Mouse (Mus musculus) heart, adult 2 months (tissue): ENCODE measurements around the gene Lrrfip2. TPM values are rescaled to one million over a fixed set of nuclear protein-coding genes. Genes with fewer than 3 reads are reported as not detected.

Experiments
- DNase-seq, 2 experiments: peaks; one replicate each; pipeline ENCODE4 v3.0.0; 2021
- H3K27ac ChIP-seq: fragments of 200-600 bp; 2 replicates; pipeline ENCODE4 v1.8.1; 2022
- H3K27me3 ChIP-seq: fragments of 200-500 bp; 2 replicates; pipeline ENCODE4 v1.6.1; 2012; ENCODE audit warnings: mild to moderate bottlenecking, low read length, inconsistent platforms, mixed read lengths; ENCODE audit not compliant: control insufficient read depth, insufficient read depth
- H3K36me3 ChIP-seq: fragments of 200-500 bp; 2 replicates; pipeline ENCODE4 v1.6.1; 2012; ENCODE audit warnings: low read length, inconsistent platforms; ENCODE audit not compliant: control insufficient read depth, insufficient read depth
- H3K4me1 ChIP-seq: fragments of 200-500 bp; 2 replicates; pipeline ENCODE4 v1.6.1; 2011; ENCODE audit warnings: low read length; ENCODE audit not compliant: control insufficient read depth, insufficient read depth
- H3K4me3 ChIP-seq: fragments of 200-600 bp; 2 replicates; pipeline ENCODE4 v1.8.1; 2022
- H3K79me2 ChIP-seq: fragments of 200-500 bp; replicated peaks from 2 replicates; pipeline ENCODE4 v1.6.1; 2012; ENCODE audit warnings: mild to moderate bottlenecking, inconsistent platforms, low read length, moderate library complexity, mixed read lengths; ENCODE audit not compliant: control insufficient read depth, insufficient read depth
- H3K9ac ChIP-seq: fragments of 200-500 bp; 2 replicates; pipeline ENCODE4 v1.6.1; 2012; ENCODE audit warnings: low read depth, mild to moderate bottlenecking, control low read depth, inconsistent platforms, low read length, mixed read lengths
- CTCF ChIP-seq: fragments of 200-600 bp; IDR thresholded peaks from 2 replicates; pipeline ENCODE4 v1.8.1; 2022; ENCODE audit warnings: antibody characterized with exemption, mild to moderate bottlenecking, moderate library complexity
- EP300 ChIP-seq: fragments of 200-500 bp; IDR thresholded peaks from 2 replicates; pipeline ENCODE4 v1.6.1; 2011; ENCODE audit warnings: low read depth, low read length, control low read depth; ENCODE audit not compliant: insufficient read depth
- POLR2A ChIP-seq: fragments of 200-500 bp; IDR thresholded peaks from 2 replicates; pipeline ENCODE4 v1.6.1; 2011; ENCODE audit warnings: mild to moderate bottlenecking, low read depth, low read length, control low read depth; ENCODE audit not compliant: insufficient read depth
- WGBS: fragments of 180-500 bp; shearing (Covaris S2); methylation state at CpG from one replicate; pipeline ENCODE4 v1.1.7; 2018; 5-methylcytosine and 5-hydroxymethylcytosine counted together
- intact Hi-C: fragments of 180-260 bp; cut with DNase I; formaldehyde crosslinking; loops from one replicate; pipeline ENCODE4 v1.15.1; 2025
- polyA plus RNA-seq: library from polyadenylated mRNA; depleted of rRNA; stranded (reverse); fragments of >200 nt; gene quantifications from 2 replicates; pipeline ENCODE4 v1.2.3, GENCODE M21; 2012
- total RNA-seq, 2 experiments: library from RNA; stranded (reverse); gene quantifications; 2 replicates each; pipeline ENCODE4 v1.2.3; 2021

Lrrfip2 gene
- total and polyA plus RNA-seq, 3 experiments, result 33.5 to 84.1 (median 83.6) TPM

DNA sequence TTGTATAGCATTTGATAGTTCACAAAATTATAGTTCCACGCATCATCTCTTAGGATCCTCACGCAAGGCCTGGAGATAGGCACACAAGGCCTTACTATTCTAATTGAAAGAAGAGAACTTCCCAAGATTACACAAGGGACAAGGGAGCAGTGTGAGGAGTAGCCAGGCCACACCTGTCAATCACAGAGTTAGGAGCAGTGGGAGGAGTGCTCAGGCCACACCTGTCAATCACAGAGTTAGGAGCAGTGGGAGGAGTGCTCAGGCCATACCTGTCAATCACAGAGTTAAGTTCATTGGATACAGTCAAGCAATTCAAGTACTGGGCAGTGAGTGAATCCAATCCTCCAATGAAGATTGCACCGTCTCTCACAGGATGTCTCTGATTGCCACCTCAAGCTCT is 17.0 kb upstream of the Lrrfip2 start:
- Histone ChIP-seq H3K79me2 (no peaks in the 10 kb centered on the region), H3K4me1 (no peaks in the 10 kb centered on the region; the same call in 1 of the 2 replicates), H3K36me3 (no peaks in the 10 kb centered on the region), H3K27me3 (no peaks in the 10 kb centered on the region), H3K9ac (no peak overlapping the region), H3K27ac (no peak overlapping the region), H3K4me3 (no peak overlapping the region)
- no peak for TF ChIP-seq POLR2A
- no peak for TF ChIP-seq CTCF
- TF ChIP-seq EP300, result no peak
- intact Hi-C loops, result no loop called here
- 93% methylated on average over 3 of the region's 3 CpGs for WGBS
- DNase-seq, result no peak

DNA sequence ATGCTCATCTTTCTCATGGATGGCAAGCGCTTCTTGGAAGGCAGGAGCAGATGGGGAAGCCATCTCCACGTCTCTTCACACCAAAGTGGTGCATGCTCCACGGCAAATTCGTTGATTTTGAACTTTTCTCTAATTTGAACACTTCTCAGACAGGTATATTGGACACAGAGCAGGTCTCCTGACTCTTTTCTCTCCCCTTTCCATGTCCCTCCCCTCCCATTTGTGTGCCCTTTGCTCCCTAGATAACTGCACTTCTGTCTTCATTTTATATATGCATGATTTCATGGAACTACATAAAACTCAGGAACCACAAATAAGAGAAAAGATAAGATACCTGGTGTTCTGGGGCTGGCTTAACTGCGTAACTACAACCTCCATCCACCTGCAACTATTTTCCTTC is 14.1 kb upstream of the Lrrfip2 start:
- no peak for TF ChIP-seq CTCF
- TF ChIP-seq POLR2A, result no peak
- TF ChIP-seq EP300, result no peak
- 80% methylated on average over 5 of the region's 5 CpGs for WGBS

DNA sequence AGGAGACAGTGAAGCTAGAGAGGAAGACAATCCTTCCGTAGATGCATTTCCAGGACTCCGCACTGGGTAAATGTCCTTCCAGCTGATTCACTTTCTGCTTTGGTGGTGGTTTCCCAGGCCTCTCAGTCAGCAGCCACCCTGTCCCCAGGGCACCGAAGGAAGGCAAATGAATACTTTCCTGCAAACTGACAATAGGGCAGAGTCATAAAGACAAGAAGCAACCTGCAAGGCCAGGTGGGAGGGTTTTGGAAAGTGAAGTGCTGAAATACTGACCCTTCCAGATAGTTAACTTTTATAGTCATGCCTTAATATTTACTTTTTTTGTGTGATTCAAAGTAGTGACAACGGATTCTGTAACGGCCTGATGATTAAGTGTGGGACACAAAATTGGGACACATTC is 13.5 kb upstream of the Lrrfip2 start:
- no peak for DNase-seq
- Histone ChIP-seq H3K27me3 (no peaks in the 10 kb centered on the region), H3K9ac (no peak overlapping the region), H3K79me2 (no peaks in the 10 kb centered on the region), H3K36me3 (no peaks in the 10 kb centered on the region; the same call in 1 of the 2 replicates), H3K4me3 (no peak overlapping the region), H3K27ac (no peak overlapping the region), H3K4me1 (no peaks in the 10 kb centered on the region)
- intact Hi-C loops, result no loop called here
- WGBS, result 87% methylated on average over 5 of the region's 5 CpGs
- TF ChIP-seq CTCF (no peak), EP300 (no peak), POLR2A (no peak)

More for the DNA sequence above, 14.1 kb upstream of the Lrrfip2 start:
- H3K4me1 ChIP-seq, result no peaks in the 10 kb centered on the region
- H3K36me3 ChIP-seq, result no peaks in the 10 kb centered on the region; the same call in 1 of the 2 replicates
- intact Hi-C loops, result no loop called here
- H3K79me2 ChIP-seq, result no peaks in the 10 kb centered on the region
- H3K9ac ChIP-seq, result no peak overlapping the region
- no peaks in the 10 kb centered on the region for H3K27me3 ChIP-seq
- DNase-seq, result no peak
- H3K27ac ChIP-seq, result no peak overlapping the region
- no peak overlapping the region for H3K4me3 ChIP-seq

DNA sequence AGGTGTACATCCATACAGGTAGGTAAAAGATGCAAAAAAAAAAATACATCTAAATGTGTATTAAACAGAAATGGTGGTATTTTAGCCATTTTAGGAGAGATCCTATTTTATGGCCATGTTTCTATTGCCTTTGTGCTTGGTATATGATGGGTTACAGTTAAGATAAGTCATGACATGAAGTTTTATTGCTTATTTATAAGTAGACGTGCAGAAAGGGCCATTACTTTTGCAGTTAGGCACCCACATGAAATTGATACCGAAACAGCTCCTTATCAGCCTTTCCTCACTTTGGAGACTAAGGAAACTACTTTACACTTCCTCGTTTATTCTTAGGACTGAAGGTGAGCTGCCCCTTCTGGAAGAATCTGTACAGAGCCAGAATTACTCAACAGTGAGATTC is 9.5 kb upstream of the Lrrfip2 start:
- 53% methylated on average over 3 of the region's 3 CpGs for WGBS
- intact Hi-C loops, result no loop called here
- Histone ChIP-seq H3K4me1 (no peaks in the 10 kb centered on the region), H3K4me3 (no peak overlapping the region), H3K9ac (no peak overlapping the region), H3K27ac (no peak overlapping the region), H3K27me3 (no peaks in the 10 kb centered on the region), H3K36me3 (no peaks in the 10 kb centered on the region; the same call in 1 of the 2 replicates), H3K79me2 (no peaks in the 10 kb centered on the region)
- DNase-seq, result no peak
- TF ChIP-seq CTCF (no peak), EP300 (no peak)

DNA sequence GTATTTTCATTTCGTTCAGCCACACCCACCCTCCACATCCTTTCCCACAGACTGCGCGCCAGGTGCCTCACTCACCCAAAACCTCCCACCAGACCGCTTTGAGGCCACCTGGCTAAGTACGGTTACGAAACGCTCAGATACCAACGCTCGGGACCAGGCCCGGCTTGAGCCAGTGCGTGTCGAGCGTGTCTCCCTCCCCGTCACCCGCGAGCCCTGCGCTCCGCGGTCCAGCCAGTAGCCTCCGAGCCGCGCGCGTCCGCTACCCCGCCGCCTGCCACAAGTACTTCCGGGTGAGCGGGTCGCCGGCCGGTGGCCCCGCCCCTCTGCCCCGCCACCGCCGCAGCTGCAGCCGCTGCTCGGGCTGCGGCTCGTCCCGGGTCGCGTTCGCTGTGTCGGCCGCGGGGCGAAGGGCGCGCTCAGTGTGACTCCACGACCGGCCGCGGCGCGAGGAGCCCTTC is 431 bp downstream of the Lrrfip2 start:
- under 1% methylated on average over 55 of the region's 56 CpGs for WGBS

DNA sequence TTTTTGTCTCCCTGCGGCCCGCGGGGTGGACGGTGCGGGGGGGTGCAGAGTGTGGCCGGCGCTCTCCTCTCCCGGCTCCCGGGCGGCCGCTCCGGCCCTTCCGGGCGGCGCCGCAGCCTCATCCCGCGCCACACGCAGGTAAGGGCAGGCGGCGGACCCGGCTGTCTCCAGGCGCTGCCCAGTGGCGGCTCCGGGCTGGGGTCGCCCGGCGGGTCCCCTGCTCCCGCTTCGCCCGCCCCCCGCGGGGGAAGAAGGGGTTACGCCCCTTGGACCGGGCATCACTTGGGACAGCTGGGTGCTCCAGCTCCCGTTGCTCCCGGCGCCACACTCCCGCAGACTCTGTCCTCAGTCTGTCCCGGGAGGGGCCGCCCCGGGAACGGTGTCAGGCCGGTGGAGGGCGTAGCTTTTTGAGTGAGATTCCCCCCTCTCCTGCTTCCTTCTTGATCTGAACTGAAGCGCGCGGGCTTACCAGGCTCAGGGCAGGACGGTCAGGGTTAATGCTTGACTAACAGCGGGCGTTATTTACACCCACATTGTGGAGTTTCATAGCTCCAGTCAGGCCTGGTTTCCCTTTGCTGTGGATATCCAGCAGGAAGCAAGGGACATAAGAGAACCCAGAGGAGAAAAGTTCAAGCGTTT is 979 bp downstream of the Lrrfip2 start:
- Histone ChIP-seq H3K9ac (peak overlapping the region; percentile 89), H3K4me1 (peaks cover 10% of the 10 kb centered on the region), H3K27me3 (no peaks in the 10 kb centered on the region), H3K27ac (peak overlapping the region; percentile 87), H3K79me2 (peaks cover 3% of the 10 kb centered on the region; the same call in 1 of the 2 replicates), H3K4me3 (peak overlapping the region; percentile 89), H3K36me3 (peaks cover 32% of the 10 kb centered on the region)
- TF ChIP-seq CTCF, result no peak
- no peak for TF ChIP-seq EP300
- TF ChIP-seq POLR2A, result no peak
- intact Hi-C loops, result loop anchor here (5.0 kb wide), 1 partner anchor 34 kb away; no protein-coding TSS in a partner anchor
- under 1% methylated on average over 38 of the region's 52 CpGs for WGBS
- DNase-seq, result peak in 1 of 2 experiments; percentile 80

More for the DNA sequence above, 431 bp downstream of the Lrrfip2 start:
- DNase-seq, result peak; percentile 93 to 95
- intact Hi-C loops, result loop anchor here (1.0 to 5.0 kb wide), 2 partner anchors 25 to 34 kb away; no protein-coding TSS in a partner anchor
- no peak for TF ChIP-seq CTCF
- TF ChIP-seq POLR2A, result peak; percentile 67
- TF ChIP-seq EP300, result no peak
- Histone ChIP-seq H3K4me1 (peaks cover 10% of the 10 kb centered on the region), H3K4me3 (peak overlapping the region; percentile 89), H3K27ac (peak overlapping the region; percentile 87), H3K79me2 (peaks cover 3% of the 10 kb centered on the region; the same call in 1 of the 2 replicates), H3K9ac (peak overlapping the region; percentile 89), H3K36me3 (peaks cover 27% of the 10 kb centered on the region), H3K27me3 (no peaks in the 10 kb centered on the region)
